Mouse (Mus musculus): ENCODE results near the gene Zfp212. TPM values are rescaled to one million over a fixed set of nuclear protein-coding genes. Genes with fewer than 3 reads are reported as not detected.

Gene Zfp212
- polyA plus RNA-seq, 1 experiment from 2014 or later, result 13.4 TPM

Other genes starting within 250 kb of the Zfp212 start
- 266 and 279 TPM in 2 replicates for gene Pdia4, start 107.0 kb upstream of the Zfp212 start, polyA plus RNA-seq (2014; fragmentation: Nextera tagmentation; extraction: Ambion mirVana)
- gene Zfp786, start 89.6 kb upstream of the Zfp212 start, polyA plus RNA-seq (2014; fragmentation: Nextera tagmentation; extraction: Ambion mirVana), result 3.5 and 3.6 TPM in 2 replicates
- 8.5 and 9.0 TPM in 2 replicates for gene Zfp398, start 84.8 kb upstream of the Zfp212 start, polyA plus RNA-seq (2014; fragmentation: Nextera tagmentation; extraction: Ambion mirVana)
- 10.3 and 11.1 TPM in 2 replicates for gene Zfp282, start 43.3 kb upstream of the Zfp212 start, polyA plus RNA-seq (2014; fragmentation: Nextera tagmentation; extraction: Ambion mirVana)
- gene Zfp956, start 32.9 kb downstream of the Zfp212 start, polyA plus RNA-seq (2014; fragmentation: Nextera tagmentation; extraction: Ambion mirVana), result 9.7 and 11.1 TPM in 2 replicates
- 8.7 and 10.5 TPM in 2 replicates for gene Zfp777, start 128.4 kb downstream of the Zfp212 start, polyA plus RNA-seq (2014; fragmentation: Nextera tagmentation; extraction: Ambion mirVana)
- 21.1 and 22.4 TPM in 2 replicates for gene Zfp746, start 166.1 kb downstream of the Zfp212 start, polyA plus RNA-seq (2014; fragmentation: Nextera tagmentation; extraction: Ambion mirVana)